Mouse (Mus musculus) embryo, embryonic 11 days (tissue): Measurements from ENCODE around the gene Spc24.
A peak's percentile ranks its signal among the peaks of the same experiment; 100 is the strongest.
"Not testable (repeated sequence)": the region's sequence is repeated elsewhere in the genome, so short reads cannot be mapped to it uniquely, and the experiment has no call there.

Source experiments
- DNase-seq: peaks from one replicate; pipeline ENCODE4 v3.0.0-alpha.2; 2015

Spc24 gene

DNA sequence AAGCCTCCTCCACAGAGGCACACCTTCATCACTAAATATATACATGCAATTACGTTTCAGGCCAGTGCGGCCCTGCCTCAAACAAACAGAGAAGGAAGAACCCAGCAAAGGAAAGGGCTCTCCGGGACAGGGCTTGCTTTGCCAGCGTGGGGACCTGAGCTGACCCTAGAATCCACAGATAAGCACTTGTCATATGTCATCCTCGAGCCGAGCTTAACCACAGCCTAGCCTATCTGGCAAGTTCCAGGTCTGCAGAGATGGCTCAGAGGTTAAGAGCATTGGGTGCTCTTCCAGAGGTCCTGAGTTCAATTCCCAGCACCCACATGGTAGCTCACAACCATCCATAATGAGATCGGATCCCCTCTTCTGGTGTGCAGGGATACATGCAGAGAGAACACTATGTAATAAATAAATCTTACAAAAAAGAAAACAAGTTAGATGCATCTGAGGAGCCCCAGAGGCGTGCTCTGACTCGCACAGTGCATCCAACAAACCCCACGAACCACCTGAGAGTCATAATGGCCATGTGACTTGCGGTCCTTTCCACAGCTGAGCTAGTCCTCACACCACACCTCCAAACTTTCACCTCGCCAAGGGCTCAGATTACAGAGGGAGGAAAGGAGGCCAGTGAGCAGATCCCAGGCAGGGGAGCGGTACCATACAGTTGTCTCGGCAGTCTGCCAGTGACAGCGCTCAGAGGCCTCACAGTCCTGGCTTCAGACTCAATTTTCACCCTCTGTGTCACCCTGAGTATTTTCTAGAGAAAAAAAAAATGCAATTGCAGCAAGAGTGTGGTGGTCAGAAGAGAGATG is 21.8 kb upstream of the Spc24 start:
- DNase-seq, result no peak

DNA sequence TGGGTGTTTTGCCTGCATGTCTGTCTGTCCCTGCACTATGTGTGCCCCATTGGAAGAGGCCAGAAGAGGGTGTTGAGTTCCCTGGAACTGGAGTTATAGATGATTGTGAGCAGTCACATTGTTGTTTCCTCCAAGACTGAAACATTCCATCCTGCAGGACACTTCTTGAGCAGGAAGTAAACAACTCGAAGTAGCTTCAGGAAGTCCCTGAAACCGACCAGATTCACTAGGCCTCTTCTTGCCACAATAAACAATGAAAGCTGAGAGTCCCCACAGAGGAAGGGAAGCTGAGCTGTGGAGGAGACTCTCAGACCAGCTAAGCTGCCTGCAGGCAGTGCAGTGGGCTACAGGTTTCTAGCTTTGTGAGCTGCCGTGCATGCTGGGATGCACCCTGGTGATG is 17.6 kb upstream of the Spc24 start:
- no peak for DNase-seq

GRCm38 (mm10) chr9:21774353-21774752 is 14.2 kb upstream of the Spc24 start:
- no peak for DNase-seq

- not testable (repeated sequence) for DNase-seq
Measured at GRCm38 (mm10) chr9:21773396-21773795, 13.3 kb upstream of the Spc24 start.

DNA sequence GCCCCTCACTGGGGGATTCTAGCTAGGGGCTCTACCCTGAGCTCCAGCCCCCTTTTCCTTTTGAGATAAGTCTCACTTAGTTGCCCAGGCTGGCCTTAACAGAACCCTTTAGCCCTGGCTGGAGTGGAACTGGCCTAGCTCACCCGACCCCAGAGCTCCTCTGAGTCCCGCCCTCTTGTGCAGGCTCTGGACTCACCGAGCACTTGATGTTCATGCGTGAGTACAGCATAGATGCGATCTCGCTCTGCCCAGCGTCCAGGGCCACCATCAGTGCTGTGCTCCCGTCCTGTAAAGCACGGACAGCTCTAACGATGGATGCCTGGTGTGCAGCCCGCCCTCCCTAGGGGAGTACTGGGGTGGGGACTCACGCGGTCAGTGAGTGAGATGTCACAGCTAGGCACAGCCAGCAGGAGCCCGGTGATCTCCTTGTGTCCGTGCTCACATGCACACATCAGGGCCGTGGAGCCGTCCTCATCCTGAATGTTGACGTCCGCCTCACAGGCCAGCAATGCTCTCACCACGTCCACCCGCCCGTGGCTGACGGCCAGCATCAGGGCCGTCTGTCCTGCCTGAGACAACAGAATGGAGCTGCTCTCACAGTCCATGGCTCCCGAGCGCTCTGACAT is 9.6 kb upstream of the Spc24 start:
- DNase-seq, result no peak

- DNase-seq, result no peak
Measured at GRCm38 (mm10) chr9:21768511-21769411, 8.7 kb upstream of the Spc24 start.

GRCm38 (mm10) chr9:21767896-21768295 is 7.8 kb upstream of the Spc24 start:
- peak; percentile 73 for DNase-seq

DNA sequence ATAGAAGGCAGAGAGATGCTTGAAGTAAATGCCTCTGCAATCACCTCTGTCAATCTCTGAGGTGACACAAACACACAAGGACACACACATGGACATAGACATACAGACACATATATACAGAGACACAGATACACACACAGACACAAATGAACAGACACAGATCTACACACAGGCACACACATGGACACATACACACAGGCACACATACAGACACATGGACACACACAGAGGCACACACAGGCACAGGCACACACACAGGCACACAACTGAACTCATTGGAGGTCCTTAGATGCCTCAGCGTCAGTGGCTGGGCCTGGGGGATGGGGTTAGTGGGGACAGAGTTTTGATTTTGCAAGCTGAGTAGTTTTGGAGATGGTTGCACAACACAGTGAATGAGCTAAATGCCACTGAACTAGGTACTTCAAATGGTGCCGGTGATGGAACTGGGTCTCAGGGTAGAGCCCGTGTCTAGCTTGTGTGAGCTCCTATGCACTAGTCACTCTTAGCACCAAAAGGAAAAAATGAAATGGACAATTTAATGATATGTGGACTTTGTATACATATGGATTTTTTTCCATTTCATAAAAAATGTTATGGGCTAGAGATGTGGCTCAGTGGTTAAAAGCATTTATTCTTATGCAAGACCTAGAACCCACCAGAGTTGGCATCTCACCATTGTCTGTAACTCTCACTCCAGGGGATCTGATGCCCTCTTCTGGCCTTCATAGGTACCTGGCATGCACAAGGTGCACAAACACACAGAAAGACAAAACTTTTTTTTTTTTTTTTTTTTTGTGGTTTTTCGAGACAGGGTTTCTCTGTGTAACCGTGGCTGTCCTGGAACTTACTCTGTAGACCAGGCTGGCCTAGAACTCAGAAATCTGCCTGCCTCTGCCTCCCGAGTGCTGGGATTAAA is 4.2 kb upstream of the Spc24 start:
- DNase-seq, result no peak

DNA sequence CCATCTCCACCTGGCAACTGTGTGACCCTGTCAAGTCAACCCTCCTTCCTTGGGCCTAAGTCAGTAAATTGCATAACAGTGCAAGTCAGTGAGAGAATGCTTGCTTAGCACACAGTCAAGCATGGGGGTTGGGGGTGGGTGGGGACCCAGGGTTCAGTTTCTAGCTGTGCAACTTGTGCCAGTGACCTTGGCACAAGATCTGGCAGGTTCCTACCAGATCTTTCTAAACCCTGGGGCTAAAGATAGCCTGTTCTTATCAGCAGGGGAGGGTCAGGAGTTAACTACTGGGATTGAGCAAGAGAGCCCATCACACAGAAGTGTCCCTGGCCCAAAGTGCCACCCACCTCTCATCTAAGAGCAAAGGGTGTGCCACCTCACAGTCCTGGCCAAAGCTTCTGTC is 2.0 kb upstream of the Spc24 start:
- no peak for DNase-seq

- peak; percentile 54 for DNase-seq
Measured at GRCm38 (mm10) chr9:21759718-21760117, 385 bp downstream of the Spc24 start.

DNA sequence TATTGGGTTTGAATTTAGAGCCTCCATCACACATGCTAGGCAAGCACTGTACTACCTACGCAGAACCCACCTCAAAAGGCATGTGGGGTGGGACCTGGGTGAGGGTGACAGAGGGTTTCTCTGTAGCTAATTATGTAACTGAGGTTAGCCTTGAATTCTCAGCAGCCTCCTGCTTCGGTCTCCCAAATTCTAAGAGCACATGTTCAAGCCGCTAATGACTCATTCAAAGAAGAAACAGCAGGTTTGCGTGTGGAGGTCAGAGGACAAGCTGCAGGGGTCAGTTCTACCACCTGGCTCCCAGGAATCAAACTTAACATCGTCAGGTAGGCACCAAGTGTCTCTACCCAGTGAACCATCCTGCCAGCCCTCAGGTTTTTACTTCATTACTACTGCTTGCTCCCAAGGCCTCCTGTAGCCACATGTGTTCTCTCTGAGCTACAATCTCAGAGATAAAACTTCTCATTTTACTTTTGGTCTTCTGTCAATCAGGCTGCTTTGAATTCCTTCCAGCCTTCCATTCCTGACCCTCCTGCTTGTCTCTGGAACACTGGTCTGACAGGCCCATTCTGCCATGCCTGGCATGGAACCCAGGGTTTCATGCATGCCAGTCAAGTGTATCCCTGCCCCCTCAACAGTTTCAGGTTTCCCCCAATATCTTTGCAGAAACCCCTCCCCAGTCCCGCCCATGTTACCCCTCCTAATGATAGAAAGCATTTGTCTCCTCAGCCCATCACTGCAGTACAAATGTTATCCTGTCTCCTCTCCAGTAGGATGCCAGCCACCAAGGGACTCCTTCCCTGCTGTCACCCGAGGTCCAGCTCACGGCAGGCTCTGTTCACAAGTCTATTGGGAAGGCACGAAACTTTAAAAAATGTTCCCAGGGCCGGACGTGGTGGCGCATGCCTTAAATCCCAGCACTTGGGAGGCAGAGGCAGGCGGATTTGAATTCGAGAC is 1.2 kb downstream of the Spc24 start:
- DNase-seq, result no peak

- no peak for DNase-seq
Measured at GRCm38 (mm10) chr9:21754516-21755321, 5.4 kb downstream of the Spc24 start.

DNA sequence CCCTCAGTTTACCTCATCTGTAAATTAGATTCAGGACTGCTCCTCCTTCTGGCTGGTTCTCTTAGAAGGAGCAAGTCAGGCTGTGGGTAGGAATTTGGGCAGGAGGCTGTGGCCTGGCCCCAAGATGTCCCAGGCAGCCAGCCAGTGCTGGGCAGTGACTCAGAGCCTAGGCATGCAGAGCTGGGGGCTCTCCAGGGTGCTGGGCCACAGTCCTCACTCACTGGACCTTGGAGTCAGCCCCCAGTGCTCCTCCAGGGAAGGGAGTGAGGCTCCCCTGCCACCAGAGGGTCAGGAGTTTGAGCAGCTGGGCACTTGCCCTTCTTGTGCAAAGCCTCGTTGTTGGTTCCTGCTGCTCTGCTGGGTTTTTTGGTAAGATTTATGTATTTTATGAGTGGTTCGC is 6.1 kb downstream of the Spc24 start:
- DNase-seq, result no peak

DNA sequence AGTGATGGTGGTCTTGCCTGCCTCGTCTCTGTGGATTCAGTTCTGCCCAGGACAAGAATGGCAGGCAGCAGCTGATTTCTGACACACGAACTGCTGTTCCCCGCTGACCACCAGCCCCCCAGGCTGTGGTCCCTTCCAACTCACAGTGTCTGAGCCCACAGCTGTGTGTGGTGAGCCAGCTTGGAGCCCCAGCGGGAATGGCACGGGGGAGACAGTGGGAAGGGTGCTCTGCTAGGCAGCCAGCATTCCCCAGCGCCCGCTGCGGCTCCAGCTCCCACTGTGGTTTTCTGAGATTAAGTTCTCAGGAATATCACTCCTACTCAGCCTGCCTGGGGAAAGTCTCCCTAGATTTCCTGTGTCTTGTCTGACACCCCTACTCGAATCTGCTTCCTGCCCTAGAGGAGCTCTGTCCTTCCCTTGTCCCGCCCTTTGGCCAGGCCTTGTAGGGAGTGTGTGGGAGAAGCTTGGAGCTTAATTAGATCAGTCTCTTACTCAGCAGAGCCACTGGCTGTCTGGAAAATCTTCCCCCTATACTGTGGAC is 7.8 kb downstream of the Spc24 start:
- DNase-seq, result no peak

DNA sequence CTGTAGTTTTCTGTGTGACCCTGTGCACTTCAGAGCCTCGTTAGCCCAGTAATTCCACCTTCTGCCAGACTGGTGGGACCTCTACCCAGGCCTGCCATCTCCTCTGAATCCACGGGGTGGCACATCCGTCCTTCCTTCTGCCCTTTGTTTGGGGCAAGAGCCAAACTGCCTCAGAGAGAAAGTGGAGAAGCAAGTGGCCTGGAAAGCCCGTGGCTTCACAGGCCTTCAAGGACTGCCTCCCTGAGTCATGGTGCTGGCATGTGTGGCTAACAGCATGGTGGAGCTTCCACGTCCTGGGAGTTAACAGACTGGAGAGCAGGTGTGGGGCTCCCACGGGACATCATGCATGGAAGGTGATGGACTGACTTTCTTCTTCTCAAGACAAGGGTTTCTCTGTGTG is 8.8 kb downstream of the Spc24 start:
- no peak for DNase-seq

DNA sequence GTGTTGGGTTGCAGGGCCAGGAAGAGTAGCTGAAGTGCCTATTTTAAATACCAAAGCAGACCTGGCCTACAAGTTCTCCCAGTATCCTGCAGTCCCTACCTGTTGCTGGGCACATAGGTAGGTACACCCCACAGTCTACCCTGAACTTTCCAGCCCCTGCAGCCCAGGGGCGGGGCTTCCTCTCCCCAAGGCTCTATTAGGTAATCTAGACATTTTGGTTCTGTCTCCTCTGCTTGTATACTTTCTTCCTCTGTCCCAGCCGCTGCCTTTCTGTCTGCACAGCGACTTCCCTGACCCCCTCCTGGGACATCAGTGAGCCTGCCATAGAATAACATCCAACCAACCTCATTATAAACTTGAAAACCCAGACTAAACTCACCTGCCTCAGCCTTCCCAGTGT is 9.7 kb downstream of the Spc24 start:
- DNase-seq, result no peak

DNA sequence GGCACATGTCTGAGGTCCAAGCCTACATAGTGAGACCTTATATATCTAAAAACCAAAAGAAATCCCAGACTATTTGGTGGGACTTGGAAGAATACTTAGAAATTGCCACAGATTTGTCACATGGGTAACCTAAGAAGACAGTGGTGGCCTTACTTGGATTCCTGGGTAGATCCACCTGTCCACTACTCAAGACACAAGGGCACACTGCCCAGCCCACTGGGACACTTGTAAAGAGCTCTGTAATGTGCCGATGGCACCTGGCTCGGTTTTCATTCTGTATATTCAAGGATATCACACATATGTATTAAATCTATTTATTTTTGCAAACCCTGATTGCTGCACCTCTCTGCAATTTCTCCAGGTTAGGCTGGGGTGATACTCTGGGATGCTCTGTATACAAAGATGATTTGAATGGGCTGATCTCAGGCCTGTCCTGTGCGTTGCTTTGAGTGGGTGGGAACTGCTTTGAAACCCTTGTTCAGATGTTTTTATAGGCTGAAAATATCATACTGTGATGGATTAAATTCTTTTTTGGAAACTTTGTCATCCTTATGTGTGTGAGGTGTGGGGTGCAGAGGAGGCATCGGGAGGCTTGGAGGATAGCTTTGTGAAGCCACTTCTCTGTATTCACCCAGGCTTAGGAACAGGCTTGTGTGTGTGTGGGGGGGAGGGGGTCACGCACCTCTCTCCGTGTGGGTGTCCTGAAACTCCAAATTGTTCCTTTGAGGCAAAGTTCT is 10.6 kb downstream of the Spc24 start:
- no peak for DNase-seq

GRCm38 (mm10) chr9:21748491-21748890 is 11.6 kb downstream of the Spc24 start:
- no peak for DNase-seq

DNA sequence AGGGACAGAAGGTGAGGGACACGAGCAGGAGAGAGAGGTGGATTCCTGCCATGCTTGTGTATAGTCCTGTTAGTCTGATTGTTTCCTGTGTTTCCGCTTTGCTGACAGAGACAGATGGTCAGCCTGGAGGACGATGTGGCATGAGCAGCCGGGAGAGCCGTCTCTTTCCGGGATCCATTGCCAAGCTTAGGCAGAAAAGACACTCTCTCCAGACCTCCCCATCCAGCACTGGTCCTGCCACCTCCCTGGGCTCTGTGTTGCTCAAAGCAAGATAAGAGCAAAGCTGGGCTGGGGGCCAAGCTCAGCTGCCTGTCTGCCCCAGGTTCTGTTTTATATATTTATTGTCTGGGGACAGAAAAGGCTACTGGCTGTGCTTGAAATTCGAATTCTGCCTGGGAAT is 12.1 kb downstream of the Spc24 start:
- no peak for DNase-seq
